Mouse (Mus musculus): ENCODE measurements at regions not wholly inside any gene's neighbourhood (a gene's known extent, or its start where the extent isn't known, plus 50 kb on each side); places are given as distances from the start of the nearest gene placed in this dataset.

- H3K9ac ChIP-seq (ENCODE audit: control insufficient read depth, low read depth, low read length, poor library complexity, severe bottlenecking), result no peak overlapping the region
- H3K27me3 ChIP-seq (ENCODE audit: control insufficient read depth in 1 of 2, insufficient read depth in 2 of 2, low read length in 2 of 2), result no peaks in the 10 kb centered on the region
- TF ChIP-seq TBP (IDR thresholded peaks at IDR 0.05; ENCODE audit: low read depth, low read length), result no peak
- TF ChIP-seq MAFK (IDR thresholded peaks at IDR 0.05; ENCODE audit: borderline replicate concordance, low read depth, low read length), result no peak
- no peak for TF ChIP-seq POLR2AphosphoS5 (IDR thresholded peaks at IDR 0.05; ENCODE audit: borderline replicate concordance, low read depth, low read length)
- no peak for TF ChIP-seq TCF12 (IDR thresholded peaks at IDR 0.05; ENCODE audit: low read depth, low read length)
- TF ChIP-seq EP300 (IDR thresholded peaks at IDR 0.05; ENCODE audit: low read depth in 1 of 2, low read length in 2 of 2), result no peak
- no peak for TF ChIP-seq MEF2A (IDR thresholded peaks at IDR 0.05; ENCODE audit: extremely low read depth, insufficient replicate concordance, low read depth, low read length, poor library complexity, severe bottlenecking)
- TF ChIP-seq NELFE (IDR thresholded peaks at IDR 0.05; ENCODE audit: low read depth, low read length), result no peak
- no peak for TF ChIP-seq GATA1 (IDR thresholded peaks at IDR 0.05; ENCODE audit: low read depth, low read length)
- TF ChIP-seq RAD21 (IDR thresholded peaks at IDR 0.05; ENCODE audit: low read depth, low read length), result no peak
- no peak for TF ChIP-seq JUND (IDR thresholded peaks at IDR 0.05; ENCODE audit: low read depth, low read length)
- TF ChIP-seq CHD1 (IDR thresholded peaks at IDR 0.05; ENCODE audit: low read depth, low read length), result no peak
- TF ChIP-seq MYC (IDR thresholded peaks at IDR 0.05; ENCODE audit: low read depth, low read length), result no peak
- no peak for TF ChIP-seq POLR2AphosphoS2 (IDR thresholded peaks at IDR 0.05; ENCODE audit: low read length)
- no peak for TF ChIP-seq HCFC1 (IDR thresholded peaks at IDR 0.05; ENCODE audit: low read depth, low read length)
- TF ChIP-seq SMC3 (IDR thresholded peaks at IDR 0.05; ENCODE audit: low read depth, low read length), result no peak
- no peak for TF ChIP-seq MXI1 (IDR thresholded peaks at IDR 0.05; ENCODE audit: low read depth, low read length)
- TF ChIP-seq RCOR1 (IDR thresholded peaks at IDR 0.05; ENCODE audit: low read depth, low read length), result no peak
- no peak for TF ChIP-seq ELF1 (IDR thresholded peaks at IDR 0.05; ENCODE audit: low read depth, low read length)
- H3K36me3 ChIP-seq (ENCODE audit: control insufficient read depth in 1 of 2, insufficient read depth in 2 of 2, low read length in 2 of 2), result peaks cover 0 to 14% of the 10 kb centered on the region in 2 experiments; a peak in 1 of 4 replicates
- H3K27ac ChIP-seq (ENCODE audit: control insufficient read depth, low read depth, low read length), result no peak overlapping the region
- DNase-seq (ENCODE audit: low read depth, low spot score), result no peak
- no peaks in the 10 kb centered on the region for H3K9me3 ChIP-seq (replicated peaks; ENCODE audit: insufficient read depth, low read length)
- H3K4me1 ChIP-seq (ENCODE audit: control insufficient read depth in 1 of 2, insufficient read depth in 2 of 2, low read length in 2 of 2), result peaks cover 2 to 26% of the 10 kb centered on the region in 2 experiments; a peak in 3 of 4 replicates
- H3K4me3 ChIP-seq (ENCODE audit: control insufficient read depth in 1 of 2, insufficient read depth in 1 of 2, low read depth in 2 of 2, low read length in 2 of 2), result no peak overlapping the region
- no peaks in the 10 kb centered on the region for H3K79me2 ChIP-seq (ENCODE audit: control insufficient read depth, insufficient read depth, low read length, poor library complexity)
Measured at GRCm38 (mm10) chr8:126765693-126766238, 172.0 kb upstream of the Irf2bp2 start.

GRCm38 (mm10) chr8:126763600-126763999 lies 169.8 kb upstream of the Irf2bp2 start:
- Histone ChIP-seq H3K79me2 (ENCODE audit: control insufficient read depth, insufficient read depth, low read length, poor library complexity) (no peaks in the 10 kb centered on the region), H3K36me3 (ENCODE audit: control insufficient read depth in 1 of 2, insufficient read depth in 2 of 2, low read length in 2 of 2) (peaks cover 0 to 14% of the 10 kb centered on the region in 2 experiments; a peak in 1 of 4 replicates), H3K27ac (ENCODE audit: control insufficient read depth, low read depth, low read length) (no peak overlapping the region; the same call in 1 of the 2 replicates), H3K4me3 (ENCODE audit: control insufficient read depth in 1 of 2, insufficient read depth in 1 of 2, low read depth in 2 of 2, low read length in 2 of 2) (no peak overlapping the region), H3K27me3 (ENCODE audit: control insufficient read depth in 1 of 2, insufficient read depth in 2 of 2, low read length in 2 of 2) (no peaks in the 10 kb centered on the region), H3K4me1 (ENCODE audit: control insufficient read depth in 1 of 2, insufficient read depth in 2 of 2, low read length in 2 of 2) (peaks cover 2 to 26% of the 10 kb centered on the region in 2 experiments; a peak in 3 of 4 replicates), H3K9ac (ENCODE audit: control insufficient read depth, low read depth, low read length, poor library complexity, severe bottlenecking) (no peak overlapping the region), H3K9me3 (replicated peaks; ENCODE audit: insufficient read depth, low read length) (no peaks in the 10 kb centered on the region)
- peak; percentile 45 for DNase-seq (ENCODE audit: low read depth, low spot score)
- TF ChIP-seq BHLHE40 (IDR thresholded peaks at IDR 0.05; ENCODE audit: borderline replicate concordance, low read depth, low read length), result 0 out of 2 replicates have a peak, but pooled peaks have one; percentile 15
- TF ChIP-seq SIN3A (IDR thresholded peaks at IDR 0.05; ENCODE audit: low read length), result no peak
- no peak for TF ChIP-seq TBP (IDR thresholded peaks at IDR 0.05; ENCODE audit: low read depth, low read length)
- TF ChIP-seq MYB (IDR thresholded peaks at IDR 0.05; ENCODE audit: low read depth, low read length), result no peak
- no peak for TF ChIP-seq MXI1 (IDR thresholded peaks at IDR 0.05; ENCODE audit: low read depth, low read length)
- TF ChIP-seq ZNF384 (IDR thresholded peaks at IDR 0.05; ENCODE audit: low read depth, low read length), result no peak
- TF ChIP-seq EP300 (IDR thresholded peaks at IDR 0.05; ENCODE audit: low read depth in 1 of 2, low read length in 2 of 2), result no peak; a peak in 1 of 4 replicates
- TF ChIP-seq ZMIZ1 (IDR thresholded peaks at IDR 0.05; ENCODE audit: low read depth, low read length), result no peak
- no peak for TF ChIP-seq POLR2AphosphoS5 (IDR thresholded peaks at IDR 0.05; ENCODE audit: borderline replicate concordance, low read depth, low read length)
- TF ChIP-seq POLR2A (IDR thresholded peaks at IDR 0.05; ENCODE audit: control insufficient read depth in 1 of 2, insufficient read depth in 1 of 2, low read depth in 1 of 2, low read length in 2 of 2, poor library complexity in 1 of 2), result no peak
- no peak for TF ChIP-seq MAZ (IDR thresholded peaks at IDR 0.05; ENCODE audit: low read depth, low read length)
- TF ChIP-seq E2F4 (IDR thresholded peaks at IDR 0.05; ENCODE audit: borderline replicate concordance, low read depth, low read length), result no peak
- no peak for TF ChIP-seq USF1 (IDR thresholded peaks at IDR 0.05; ENCODE audit: low read depth, low read length)
- TF ChIP-seq ELF1 (IDR thresholded peaks at IDR 0.05; ENCODE audit: low read depth, low read length), result no peak
- TF ChIP-seq HCFC1 (IDR thresholded peaks at IDR 0.05; ENCODE audit: low read depth, low read length), result no peak
- no peak for TF ChIP-seq POLR2AphosphoS2 (IDR thresholded peaks at IDR 0.05; ENCODE audit: low read length)
- no peak for TF ChIP-seq ZC3H11A (IDR thresholded peaks at IDR 0.05; ENCODE audit: low read depth, low read length)
- peak; percentile 8; the same call in 1 of the 2 replicates for TF ChIP-seq TAL1 (IDR thresholded peaks at IDR 0.05; ENCODE audit: low read length)
- no peak for TF ChIP-seq USF2 (IDR thresholded peaks at IDR 0.05; ENCODE audit: borderline replicate concordance in 1 of 2, insufficient read depth in 1 of 2, low read depth in 1 of 2, low read length in 2 of 2)
- no peak for TF ChIP-seq RCOR1 (IDR thresholded peaks at IDR 0.05; ENCODE audit: low read depth, low read length)
